ENCODE assay signal across 8 mouse cellular contexts in the genomic region with DNA sequence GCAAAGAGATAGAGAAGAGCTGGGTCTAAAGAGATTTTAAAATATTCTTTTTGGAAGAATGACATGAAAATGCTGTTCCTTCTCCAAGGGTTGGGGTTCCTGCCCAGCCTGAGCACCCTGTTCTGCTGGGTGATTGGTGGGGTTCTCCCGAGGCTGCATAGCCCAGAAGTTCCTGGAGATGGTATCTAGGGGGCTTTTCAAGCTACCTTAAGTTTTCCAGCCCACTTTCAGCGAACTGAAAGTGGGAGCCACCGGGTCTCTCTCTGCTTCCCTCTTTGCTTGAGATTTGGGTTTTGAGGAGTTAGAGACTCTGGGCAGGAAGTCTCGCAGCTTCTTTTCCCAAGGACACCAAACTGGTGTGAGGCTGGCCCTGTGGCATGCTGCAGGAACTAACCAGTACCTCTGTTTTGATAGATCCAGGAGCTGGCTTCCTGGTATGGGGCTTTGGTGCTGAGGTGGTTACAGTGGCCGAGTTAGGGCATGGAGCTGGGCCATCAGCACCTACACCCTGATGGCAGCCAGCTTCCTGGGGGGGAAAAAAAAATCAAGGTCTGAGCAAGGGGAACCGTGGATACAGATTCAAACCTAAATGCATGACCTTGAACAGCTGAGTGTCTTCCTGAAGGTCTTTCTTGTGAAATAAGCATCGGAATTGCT. TPM values are rescaled to one million over a fixed set of nuclear protein-coding genes. Genes with fewer than 3 reads are reported as not detected.
DNase-seq lines count a peak whose midpoint lies in the region; ATAC-seq and TF ChIP-seq lines count a peak whose summit lies in the region.

No protein-coding gene starts in this region.

- no peak for ATAC-seq in lung, embryonic 15.5 days (ENCODE audit: borderline replicate concordance, extremely low read depth, low FRiP score, low TSS enrichment)
- ATAC-seq in forebrain, embryonic 12.5 days (ENCODE audit: low FRiP score): no peak
- no peak for ATAC-seq in kidney, postnatal 0 days (replicated peaks; ENCODE audit: low FRiP score, low read depth)
- ATAC-seq in neural tube, embryonic 15.5 days (ENCODE audit: low FRiP score): no peak

- DNase-seq in lung, postnatal 4 days: no peak
- DNase-seq in kidney, postnatal 0 days (ENCODE audit: low spot score): no peak
- DNase-seq in left cerebral cortex, adult 9 months (ENCODE audit: low spot score in 2 of 2): no peak
- DNase-seq in MN1 (ENCODE audit: low spot score): no peak
- DNase-seq in spleen, adult 18-20 months: no peak

- H3K27ac ChIP-seq in lung, embryonic 15.5 days: no peak overlapping the region
- H3K27ac ChIP-seq in forebrain, embryonic 12.5 days: no peak overlapping the region
- H3K27ac ChIP-seq in kidney, postnatal 0 days: no peak overlapping the region
- no peak overlapping the region for H3K27ac ChIP-seq in neural tube, embryonic 15.5 days (replicated peaks)

- 47% methylated on average over 7 of the region's 7 CpGs for WGBS in lung, embryonic 15.5 days
- 83% methylated on average over 7 of the region's 7 CpGs for WGBS in forebrain, embryonic 12.5 days
- WGBS in kidney, postnatal 0 days: 53% methylated on average over 7 of the region's 7 CpGs
- WGBS in neural tube, embryonic 15.5 days: 83% methylated on average over 7 of the region's 7 CpGs

- no peaks in the 10 kb centered on the region for H3K9me3 ChIP-seq in lung, embryonic 15.5 days
- no peaks in the 10 kb centered on the region for H3K9me3 ChIP-seq in forebrain, embryonic 12.5 days
- H3K9me3 ChIP-seq in kidney, postnatal 0 days (replicated peaks; ENCODE audit: low read length): no peaks in the 10 kb centered on the region
- H3K9me3 ChIP-seq in neural tube, embryonic 15.5 days (replicated peaks): no peaks in the 10 kb centered on the region

- peak overlapping the region; percentile 67 for H3K4me2 ChIP-seq in lung, embryonic 15.5 days
- H3K4me2 ChIP-seq in forebrain, embryonic 12.5 days: peak overlapping the region; percentile 81
- H3K4me2 ChIP-seq in kidney, postnatal 0 days (ENCODE audit: low read length): peak overlapping the region; percentile 75
- H3K4me2 ChIP-seq in neural tube, embryonic 15.5 days: peak overlapping the region; percentile 66

- peak overlapping the region; percentile 27; the same call in 1 of the 2 replicates for H3K9ac ChIP-seq in lung, embryonic 15.5 days
- H3K9ac ChIP-seq in forebrain, embryonic 12.5 days: peak overlapping the region; percentile 39; the same call in 1 of the 2 replicates
- H3K9ac ChIP-seq in kidney, postnatal 0 days (ENCODE audit: low read depth, low read length): no peak overlapping the region
- peak overlapping the region; percentile 40; the same call in 1 of the 2 replicates for H3K9ac ChIP-seq in neural tube, embryonic 15.5 days (replicated peaks)

- H3K36me3 ChIP-seq in lung, embryonic 15.5 days: no peaks in the 10 kb centered on the region
- H3K36me3 ChIP-seq in forebrain, embryonic 12.5 days (replicated peaks): peaks cover 8% of the 10 kb centered on the region
- no peaks in the 10 kb centered on the region for H3K36me3 ChIP-seq in kidney, postnatal 0 days (ENCODE audit: insufficient read depth, low read length)
- H3K36me3 ChIP-seq in neural tube, embryonic 15.5 days: no peaks in the 10 kb centered on the region

- TF ChIP-seq CTCF in kidney, postnatal 0 days (IDR thresholded peaks at IDR 0.05; ENCODE audit: low read depth): no peak

- H3K4me3 ChIP-seq in lung, embryonic 15.5 days: peak overlapping the region; percentile 90
- peak overlapping the region; percentile 84 for H3K4me3 ChIP-seq in forebrain, embryonic 12.5 days (replicated peaks)
- peak overlapping the region; percentile 75 for H3K4me3 ChIP-seq in kidney, postnatal 0 days (replicated peaks; ENCODE audit: low read depth, low read length)
- H3K4me3 ChIP-seq in neural tube, embryonic 15.5 days (replicated peaks): peak overlapping the region; percentile 82

- H3K27me3 ChIP-seq in lung, embryonic 15.5 days: no peaks in the 10 kb centered on the region
- no peaks in the 10 kb centered on the region for H3K27me3 ChIP-seq in forebrain, embryonic 12.5 days
- no peaks in the 10 kb centered on the region for H3K27me3 ChIP-seq in kidney, postnatal 0 days (ENCODE audit: insufficient read depth, low read length)
- H3K27me3 ChIP-seq in neural tube, embryonic 15.5 days (replicated peaks): no peaks in the 10 kb centered on the region

- peaks cover 42% of the 10 kb centered on the region for H3K4me1 ChIP-seq in lung, embryonic 15.5 days
- peaks cover 56% of the 10 kb centered on the region for H3K4me1 ChIP-seq in forebrain, embryonic 12.5 days
- peaks cover 32% of the 10 kb centered on the region for H3K4me1 ChIP-seq in kidney, postnatal 0 days (replicated peaks; ENCODE audit: insufficient read depth, low read length)
- peaks cover 52% of the 10 kb centered on the region for H3K4me1 ChIP-seq in neural tube, embryonic 15.5 days

RNA-seq across cellular contexts. Expression of a gene that starts 2.2 kb away (rescaled TPM):
- polyA plus RNA-seq in lung, embryonic 15.5 days (2015; fragmentation: Nextera tagmentation; extraction: Ambion mirVana): 7.6 and 8.3 TPM in 2 replicates
- 7.2 and 8.3 TPM in 2 replicates for polyA plus RNA-seq in forebrain, embryonic 12.5 days (2016; fragmentation: Nextera tagmentation; extraction: Ambion mirVana)
- 5.7 and 7.1 TPM in 2 replicates for polyA plus RNA-seq in kidney, postnatal 0 days (2015; fragmentation: Nextera tagmentation; extraction: Ambion mirVana)
- polyA plus RNA-seq in neural tube, embryonic 15.5 days (2015; fragmentation: Nextera tagmentation; extraction: Ambion mirVana): 8.4 and 9.9 TPM in 2 replicates

RNA-seq across cellular contexts. Expression of a gene that starts 18.5 kb away (rescaled TPM):
- 10.8 and 11.2 TPM in 2 replicates for polyA plus RNA-seq in lung, embryonic 15.5 days (2015; fragmentation: Nextera tagmentation; extraction: Ambion mirVana)
- 21.1 and 22.9 TPM in 2 replicates for polyA plus RNA-seq in forebrain, embryonic 12.5 days (2016; fragmentation: Nextera tagmentation; extraction: Ambion mirVana)
- 9.9 and 11.2 TPM in 2 replicates for polyA plus RNA-seq in kidney, postnatal 0 days (2015; fragmentation: Nextera tagmentation; extraction: Ambion mirVana)
- polyA plus RNA-seq in neural tube, embryonic 15.5 days (2015; fragmentation: Nextera tagmentation; extraction: Ambion mirVana): 19.3 and 19.6 TPM in 2 replicates
